Mouse (Mus musculus) layer of hippocampus, adult 2 months (tissue): ENCODE measurements at regions not wholly inside any gene's neighbourhood (a gene's known extent, or its start where the extent isn't known, plus 50 kb on each side); places are given as distances from the start of the nearest gene placed in this dataset.
"Not testable (repeated sequence)": the region's sequence is repeated elsewhere in the genome, so short reads cannot be mapped to it uniquely, and the experiment has no call there.

Experiments
- DNase-seq, 2 experiments: peaks; one replicate each; pipeline ENCODE4 v3.0.0; 2022; ENCODE audit warnings: low spot score in 2 of 2
- H3K27ac ChIP-seq: fragments of 200-600 bp; 2 replicates; pipeline ENCODE4 v1.8.1; 2022
- H3K4me3 ChIP-seq: fragments of 200-600 bp; 2 replicates; pipeline ENCODE4 v1.8.1; 2022; ENCODE audit warnings: mild to moderate bottlenecking
- CTCF ChIP-seq: fragments of 200-600 bp; conservative IDR thresholded peaks from 2 replicates; pipeline ENCODE4 v1.8.1; 2022; ENCODE audit warnings: antibody characterized with exemption, mild to moderate bottlenecking, moderate library complexity

DNA sequence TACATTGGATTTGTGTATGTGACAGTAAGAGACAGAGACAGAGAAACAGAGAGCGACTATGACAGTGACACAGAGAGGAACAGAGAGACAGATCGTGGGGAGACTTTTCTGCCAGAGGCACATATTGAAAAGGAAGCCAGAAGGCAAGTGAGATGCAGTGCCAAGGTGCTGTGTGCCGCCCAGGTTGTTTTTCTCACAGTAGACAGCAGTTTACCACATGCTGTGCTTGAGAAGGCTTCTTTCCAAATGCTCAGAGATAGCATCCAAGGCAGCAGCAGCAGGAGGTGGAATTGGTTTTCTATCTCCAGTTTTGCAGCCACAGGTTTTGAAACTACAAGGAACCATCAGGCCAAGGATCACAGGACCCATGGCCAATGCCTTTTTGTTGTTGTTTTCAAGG, 466.5 kb downstream of the Lrfn5 start:
- no peak for TF ChIP-seq CTCF
- DNase-seq, result peak in 1 of 2 experiments; percentile 1
- H3K27ac ChIP-seq, result no peak overlapping the region
- H3K4me3 ChIP-seq, result no peak overlapping the region

GRCm38 (mm10) chr12:61993858-61994257, 470.9 kb downstream of the Lrfn5 start:
- H3K4me3 ChIP-seq, DNase-seq, H3K27ac ChIP-seq: not testable (repeated sequence)

- H3K4me3 ChIP-seq, result no peak overlapping the region
- no peak for DNase-seq
- no peak for TF ChIP-seq CTCF
- H3K27ac ChIP-seq, result no peak overlapping the region
These were observed 471.3 kb downstream of the Lrfn5 start for GRCm38 (mm10) chr12:61994294-61994693.

DNA sequence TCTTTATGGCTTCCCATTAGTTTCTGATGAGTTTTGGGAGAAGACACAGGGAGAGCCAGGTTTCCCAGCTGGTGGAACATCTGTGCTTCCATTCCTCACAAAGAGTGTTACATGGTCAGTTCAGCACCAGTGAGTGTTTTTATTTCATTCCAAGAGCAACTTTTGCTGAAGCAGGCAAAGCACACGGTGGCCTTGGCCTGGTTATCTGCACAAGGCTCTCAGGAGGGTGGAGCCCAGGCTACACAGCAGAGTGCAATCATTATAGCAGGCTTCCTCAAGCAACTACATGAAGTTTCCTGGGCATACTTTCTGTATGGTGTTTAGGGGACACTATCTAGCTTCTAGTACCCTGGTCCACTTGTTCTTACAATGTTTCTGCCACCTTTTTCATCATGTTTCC, 490.4 kb downstream of the Lrfn5 start:
- no peak for TF ChIP-seq CTCF
- Histone ChIP-seq H3K4me3 (no peak overlapping the region), H3K27ac (no peak overlapping the region)
- DNase-seq, result no peak

- DNase-seq, H3K27ac ChIP-seq, H3K4me3 ChIP-seq: not testable (repeated sequence)
These were observed 494.7 kb downstream of the Lrfn5 start for GRCm38 (mm10) chr12:62017676-62018075.
